Mouse (Mus musculus): ENCODE results near the gene Gfy.
A peak's percentile ranks its signal among the peaks of the same experiment; 100 is the strongest.

The Gfy gene

DNA sequence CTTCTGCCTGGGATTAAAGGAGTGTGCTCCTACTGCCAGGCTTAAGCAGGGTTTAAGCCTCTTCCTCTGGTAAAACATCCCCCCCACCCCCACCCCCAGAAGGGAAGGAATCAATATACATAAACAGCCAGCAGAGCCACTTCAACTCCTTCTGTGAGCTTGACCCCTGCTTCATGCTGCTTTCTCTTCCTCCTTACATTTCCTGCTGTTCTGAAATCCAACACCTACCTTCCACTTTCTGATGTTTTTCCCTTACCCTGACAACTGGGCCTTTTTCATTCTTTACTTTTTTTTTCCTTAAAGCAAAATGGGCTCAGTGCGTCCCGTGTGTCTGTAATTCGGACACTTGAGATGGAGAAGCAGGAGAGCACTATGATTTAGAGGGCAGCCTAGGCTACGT lies 29.0 kb downstream of the Gfy start:
- no peak for DNase-seq (ENCODE audit: low spot score in 2 of 2)

GRCm38 (mm10) chr7:45149545-45149944 lies 29.8 kb downstream of the Gfy start:
- no peak for DNase-seq (ENCODE audit: low spot score in 2 of 2)

- DNase-seq (ENCODE audit: low spot score in 2 of 2): no peak
These were observed 30.8 kb downstream of the Gfy start for GRCm38 (mm10) chr7:45148534-45149098.

DNA sequence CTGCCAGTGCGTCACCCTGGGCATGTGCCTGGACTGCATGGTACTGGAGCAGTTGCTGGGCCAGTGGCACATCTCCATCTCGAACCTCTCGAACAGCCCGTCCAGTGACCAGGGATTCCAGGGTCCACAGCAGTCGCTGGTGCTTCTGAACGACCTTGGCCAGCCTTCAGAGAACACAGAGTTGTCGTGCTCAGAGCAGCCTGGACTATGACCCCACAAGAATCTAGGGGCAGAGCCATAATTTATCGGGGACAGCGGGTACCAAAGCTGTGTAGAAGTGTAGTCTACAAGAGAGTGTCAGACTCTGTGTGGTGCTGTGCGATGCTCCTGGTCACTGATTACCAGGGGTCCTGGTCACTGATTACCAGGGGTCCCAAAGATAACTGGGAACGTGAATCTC lies 31.5 kb downstream of the Gfy start:
- DNase-seq (ENCODE audit: low spot score in 2 of 2): no peak

DNA sequence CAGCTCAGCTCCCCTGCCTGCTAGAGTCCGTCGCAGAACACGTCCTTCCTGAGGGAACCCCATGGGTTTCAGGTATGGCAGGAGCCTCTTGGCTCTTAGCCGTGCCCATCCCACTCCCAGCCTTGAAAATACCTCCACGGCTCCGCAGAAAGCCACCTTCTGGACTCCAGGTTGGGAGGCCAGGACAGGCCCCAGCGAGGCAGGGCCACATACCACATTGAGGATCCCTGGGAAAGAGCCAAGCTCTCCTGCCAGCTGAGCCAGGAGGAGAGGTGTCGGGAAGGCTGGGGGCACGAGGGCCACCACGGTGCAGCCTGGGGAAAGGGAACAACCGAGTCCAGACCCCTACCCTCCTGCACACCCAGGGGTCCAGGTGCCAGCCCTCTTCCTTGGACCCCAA lies 32.1 kb downstream of the Gfy start:
- no peak for DNase-seq (ENCODE audit: low spot score in 2 of 2)

DNA sequence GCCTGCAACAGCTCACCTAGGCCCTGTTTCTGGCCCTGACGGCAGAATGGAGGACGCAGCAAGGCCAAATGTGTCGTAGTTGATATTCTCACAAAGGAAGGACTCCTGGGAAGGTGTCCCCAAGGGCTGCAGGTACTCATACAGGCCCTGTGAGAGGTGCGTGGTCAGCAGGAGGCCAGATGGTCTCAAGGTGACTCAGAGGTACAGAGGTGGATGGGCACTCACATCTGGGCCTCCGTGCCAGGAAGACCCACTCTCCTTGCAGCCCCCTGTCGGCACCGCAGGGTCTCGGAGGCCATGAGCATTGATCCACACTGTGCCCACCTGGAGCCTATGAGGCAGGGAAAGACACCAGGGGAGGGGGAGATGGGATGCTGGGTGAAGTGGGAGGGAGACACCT lies 33.9 kb downstream of the Gfy start:
- DNase-seq (ENCODE audit: low spot score in 2 of 2): no peak

DNA sequence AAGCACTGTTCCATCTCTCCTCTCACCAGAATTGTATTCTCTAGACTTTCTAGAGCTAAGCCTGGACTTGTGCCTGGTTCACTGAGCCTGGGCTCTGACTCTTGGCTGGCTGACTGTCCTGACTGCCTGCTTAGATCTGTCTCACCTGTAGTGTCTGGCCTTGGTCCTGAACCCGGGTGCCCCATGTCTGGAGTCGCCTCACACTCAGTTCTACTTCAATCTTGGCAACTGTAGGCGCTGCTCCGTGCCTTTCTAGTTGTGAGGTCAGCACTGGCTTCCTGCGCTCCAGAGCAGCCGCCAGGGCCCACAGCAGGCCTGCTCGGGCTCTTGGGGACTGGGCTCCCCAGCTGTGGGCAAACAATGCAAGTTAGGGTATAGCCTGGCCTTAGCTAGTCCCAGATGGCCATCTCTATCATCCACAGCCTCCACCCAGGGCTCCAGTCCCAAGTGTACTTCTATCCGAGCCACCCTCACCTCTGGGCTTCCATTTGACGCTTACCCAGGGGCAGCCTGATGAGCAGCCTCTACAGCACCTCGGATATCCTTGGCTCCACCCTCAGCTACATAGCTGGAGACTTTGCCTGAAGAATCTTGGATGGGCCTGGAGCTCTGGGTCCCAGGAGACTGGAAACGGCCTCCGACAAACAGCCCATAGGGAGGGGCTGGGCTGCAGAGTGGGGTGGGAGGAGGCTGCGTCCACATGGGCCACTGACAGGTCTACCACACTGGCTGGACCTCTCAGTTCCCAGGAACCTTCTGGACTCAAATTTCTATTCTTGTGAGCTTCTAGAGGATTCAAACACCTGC lies 34.8 kb downstream of the Gfy start:
- DNase-seq (ENCODE audit: low spot score in 2 of 2): no peak

DNA sequence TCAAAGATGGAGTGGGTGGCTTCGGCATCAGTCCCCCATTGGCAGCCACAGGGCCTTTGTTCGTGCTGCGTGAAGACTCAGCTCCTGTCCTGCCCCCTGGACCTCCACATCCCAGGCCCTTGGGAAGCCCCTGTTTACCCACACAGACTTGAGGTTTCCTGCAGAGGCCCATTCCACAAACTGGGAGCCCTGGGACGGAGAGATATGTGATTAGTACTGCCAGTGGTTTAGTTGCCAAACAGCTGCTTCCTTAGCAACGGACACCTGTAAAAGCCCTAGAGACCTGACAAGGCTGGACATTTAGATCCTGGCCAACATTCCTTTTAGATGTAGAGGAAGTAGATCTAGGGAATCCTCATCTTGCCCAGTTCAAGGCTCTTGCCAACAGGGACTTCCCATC lies 37.5 kb downstream of the Gfy start:
- DNase-seq (ENCODE audit: low spot score in 2 of 2): no peak

GRCm38 (mm10) chr7:45141319-45141718 lies 38.0 kb downstream of the Gfy start:
- peak; percentile 45 to 55 for DNase-seq (ENCODE audit: low spot score in 2 of 2)

DNA sequence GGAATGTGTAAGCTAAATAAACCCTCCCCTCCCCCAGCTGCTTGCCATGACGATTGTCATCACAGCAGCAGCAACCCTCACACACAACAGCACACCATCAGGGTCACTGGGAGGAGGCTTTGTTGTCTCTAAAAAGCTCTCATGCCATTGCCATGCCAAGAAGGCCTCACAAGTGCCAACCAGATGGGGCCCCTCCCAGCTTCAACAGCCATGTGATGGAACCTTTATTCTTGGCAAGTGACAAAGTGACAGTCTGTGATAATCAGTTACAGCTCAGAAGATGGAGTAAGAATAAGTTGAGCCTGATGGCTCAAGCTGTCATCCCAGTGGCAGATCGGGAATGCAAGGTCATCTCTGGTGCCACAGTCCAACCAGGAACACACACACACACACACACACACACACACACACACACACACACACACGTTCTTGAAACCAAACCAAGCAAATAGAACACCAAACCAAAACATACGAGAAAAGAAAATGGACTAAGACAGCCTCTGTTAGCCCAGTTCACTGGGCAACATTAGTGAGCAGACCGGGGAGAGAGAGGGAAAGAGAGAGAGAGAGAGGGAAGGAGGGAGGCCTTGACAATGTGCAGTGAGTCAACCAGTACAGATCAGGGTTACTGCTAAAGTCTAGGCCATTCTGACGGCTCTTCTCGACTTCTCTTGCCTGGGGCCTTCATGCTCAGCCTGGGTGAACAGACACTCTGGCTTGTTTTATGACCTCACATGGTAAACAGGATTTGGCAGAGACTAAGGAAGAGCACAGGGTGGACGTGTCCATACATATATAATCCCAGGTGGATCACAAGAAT lies 39.3 kb downstream of the Gfy start:
- no peak for DNase-seq (ENCODE audit: low spot score in 2 of 2)

GRCm38 (mm10) chr7:45138403-45138802 lies 41.0 kb downstream of the Gfy start:
- DNase-seq (ENCODE audit: low spot score in 2 of 2): no peak

DNA sequence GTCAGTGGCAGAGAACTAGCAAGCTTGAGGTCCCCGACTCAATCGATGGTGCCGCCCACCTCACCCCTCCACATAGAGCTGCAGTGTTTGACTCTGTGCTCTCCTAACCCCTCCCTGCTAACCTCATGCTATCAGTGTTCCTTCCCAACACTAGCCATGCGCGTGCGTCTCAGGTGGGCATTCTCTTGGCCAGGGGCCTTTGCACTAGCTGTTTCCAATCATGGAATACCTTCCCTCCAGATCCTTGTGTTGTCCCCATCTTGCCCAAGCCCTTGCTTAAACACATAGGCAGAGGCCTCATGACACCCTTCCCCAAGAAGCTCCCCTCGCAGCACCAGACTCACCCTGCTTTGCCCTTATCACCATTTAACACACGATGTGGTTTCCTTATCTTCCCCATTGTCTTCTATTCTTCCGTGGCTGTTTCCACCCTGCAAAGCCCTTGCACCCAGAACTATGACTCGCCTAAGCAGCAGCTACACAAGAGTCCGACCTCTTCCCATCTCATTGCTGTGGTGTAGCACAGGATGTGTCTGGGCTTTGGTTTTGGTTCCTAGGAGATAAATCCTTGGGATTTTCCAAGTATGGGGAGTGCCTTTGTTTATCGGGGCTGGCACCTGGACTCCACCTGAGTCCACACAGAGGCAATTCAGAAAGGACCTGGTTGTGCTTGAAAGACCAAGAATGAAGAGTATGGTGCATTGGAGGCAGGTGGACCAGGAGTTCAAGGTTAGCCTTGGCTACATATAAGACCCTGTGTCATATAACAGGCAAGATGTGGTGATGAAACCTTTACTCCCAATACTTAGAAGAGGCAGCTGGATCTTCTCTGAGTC lies 42.0 kb downstream of the Gfy start:
- no peak for DNase-seq (ENCODE audit: low spot score in 2 of 2)

- DNase-seq (ENCODE audit: low spot score in 2 of 2): peak; percentile 87 to 90
These were observed 43.3 kb downstream of the Gfy start, which contains the start of the genes Gm45713 and Flt3l for GRCm38 (mm10) chr7:45135993-45136567. Gene Gm45713, minus strand, starts transcription at chr7:45136231. Gene Flt3l, minus strand, starts transcription at chr7:45136432.

DNA sequence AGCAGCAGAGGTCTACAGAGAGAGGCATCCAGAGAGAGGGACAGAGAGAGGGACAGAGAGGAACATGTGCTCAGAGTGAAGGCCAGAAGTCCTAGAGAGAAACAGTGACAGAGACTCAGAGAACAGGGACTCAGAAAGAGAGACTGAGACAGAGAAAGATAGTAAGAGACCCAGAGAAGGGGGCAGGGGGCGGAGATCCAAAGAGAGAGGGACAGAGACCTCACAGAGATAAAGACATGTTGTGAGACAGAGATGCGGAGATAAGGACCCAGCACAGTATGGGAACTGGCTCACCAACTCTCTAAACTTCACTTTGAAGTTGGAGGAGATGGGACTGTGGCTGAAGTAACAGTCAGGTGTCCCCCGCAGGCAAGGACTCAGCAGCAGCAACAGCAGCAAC lies 44.0 kb downstream of the Gfy start:
- no peak for DNase-seq (ENCODE audit: low spot score in 2 of 2)

GRCm38 (mm10) chr7:45134544-45135026 lies 44.8 kb downstream of the Gfy start:
- DNase-seq (ENCODE audit: low spot score in 2 of 2): no peak

DNA sequence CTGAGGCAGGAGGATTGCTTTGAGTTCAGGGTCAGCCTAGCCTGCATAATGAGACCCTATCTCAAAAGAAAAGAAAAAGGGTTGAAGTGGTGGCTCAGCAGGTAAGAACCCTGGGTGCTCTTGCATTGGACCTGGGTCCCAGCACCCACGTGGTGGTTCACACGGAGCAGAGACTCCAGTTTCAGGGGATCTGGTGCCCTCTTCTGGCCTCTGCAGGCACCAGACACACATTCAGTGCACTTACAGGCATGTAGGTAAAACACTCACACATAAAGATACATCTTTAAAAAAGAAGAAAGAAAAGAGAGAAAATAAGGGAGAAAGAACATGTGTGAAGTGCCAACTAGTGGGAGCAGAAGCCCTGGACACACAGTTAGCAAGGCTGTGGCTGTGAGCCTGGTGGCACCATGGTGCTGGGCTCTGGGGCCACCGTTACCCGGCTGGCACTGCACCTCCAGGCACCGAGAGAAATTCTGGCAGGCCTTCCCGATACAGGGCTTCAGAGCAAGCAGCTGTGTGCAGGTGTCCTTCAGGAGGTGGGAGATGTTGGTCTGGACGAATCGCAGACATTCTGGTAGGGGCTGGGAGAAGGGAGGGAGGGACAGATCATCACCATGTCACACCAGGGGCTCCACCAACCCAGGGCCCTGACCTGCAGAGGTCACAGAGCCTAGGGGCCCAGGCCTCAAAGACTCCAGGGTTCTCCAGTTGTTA lies 45.8 kb downstream of the Gfy start:
- no peak for DNase-seq (ENCODE audit: low spot score in 2 of 2)

GRCm38 (mm10) chr7:45131850-45132249 lies 47.5 kb downstream of the Gfy start:
- no peak for DNase-seq (ENCODE audit: low spot score in 2 of 2)

GRCm38 (mm10) chr7:45129776-45130512 lies 49.4 kb downstream of the Gfy start:
- no peak for DNase-seq (ENCODE audit: low spot score in 2 of 2)

- DNase-seq (ENCODE audit: low spot score in 2 of 2): no peak
These were observed 50.1 kb downstream of the Gfy start for GRCm38 (mm10) chr7:45129318-45129717.

All from thymus, postnatal 10 days (tissue).